Mouse (Mus musculus): ENCODE measurements at regions not wholly inside any gene's neighbourhood (a gene's known extent, or its start where the extent isn't known, plus 50 kb on each side); places are given as distances from the start of the nearest gene placed in this dataset.
A peak's percentile ranks its signal among the peaks of the same experiment; 100 is the strongest.

- no peak for DNase-seq
Measured at GRCm38 (mm10) chr8:80422190-80422589, 71.4 kb upstream of the Gypa start.

- no peak for DNase-seq
Measured at GRCm38 (mm10) chr8:80416121-80416520, 77.5 kb upstream of the Gypa start.

- no peak for DNase-seq
Measured at GRCm38 (mm10) chr8:80399594-80400207, 93.9 kb upstream of the Gypa start.

- DNase-seq = no peak
Measured at GRCm38 (mm10) chr8:80395010-80395409, 98.6 kb upstream of the Gypa start.

GRCm38 (mm10) chr8:80393111-80393510 lies 100.5 kb upstream of the Gypa start:
- no peak for DNase-seq

GRCm38 (mm10) chr8:80369221-80369620 lies 124.4 kb upstream of the Gypa start:
- DNase-seq = no peak

GRCm38 (mm10) chr8:80364059-80364458 lies 129.5 kb upstream of the Gypa start:
- DNase-seq = no peak

GRCm38 (mm10) chr8:80343299-80343698 lies 150.3 kb upstream of the Gypa start:
- DNase-seq = no peak

GRCm38 (mm10) chr8:80337872-80338271 lies 155.7 kb upstream of the Gypa start:
- no peak for DNase-seq

- DNase-seq = no peak
Measured at GRCm38 (mm10) chr8:80328676-80329075, 164.9 kb upstream of the Gypa start.

- no peak for DNase-seq
Measured at GRCm38 (mm10) chr8:80325859-80326258, 167.7 kb upstream of the Gypa start.

- DNase-seq = no peak
Measured at GRCm38 (mm10) chr8:80325132-80325531, 168.4 kb upstream of the Gypa start.

GRCm38 (mm10) chr8:80318231-80318870 lies 175.2 kb upstream of the Gypa start:
- DNase-seq = peak; percentile 14

GRCm38 (mm10) chr8:80315371-80315770 lies 178.2 kb upstream of the Gypa start:
- peak; percentile 16 for DNase-seq

GRCm38 (mm10) chr8:80314826-80315225 lies 178.8 kb upstream of the Gypa start:
- DNase-seq = peak; percentile 12

GRCm38 (mm10) chr8:80313883-80314635 lies 179.5 kb upstream of the Gypa start:
- no peak for DNase-seq

- no peak for DNase-seq
Measured at GRCm38 (mm10) chr8:80307761-80308160, 185.8 kb upstream of the Gypa start.

GRCm38 (mm10) chr8:80298596-80298995 lies 195.0 kb upstream of the Gypa start:
- no peak for DNase-seq

- no peak for DNase-seq
Measured at GRCm38 (mm10) chr8:80290311-80290710, 203.3 kb upstream of the Gypa start.

GRCm38 (mm10) chr8:80289282-80289681 lies 204.3 kb upstream of the Gypa start:
- DNase-seq = no peak

GRCm38 (mm10) chr8:80268910-80269460 lies 211.2 kb upstream of the Hhip start:
- DNase-seq = no peak

- DNase-seq = no peak
Measured at GRCm38 (mm10) chr8:80264915-80265314, 207.1 kb upstream of the Hhip start.

- no peak for DNase-seq
Measured at GRCm38 (mm10) chr8:80263468-80263945, 205.7 kb upstream of the Hhip start.

GRCm38 (mm10) chr8:80262911-80263310 lies 205.1 kb upstream of the Hhip start:
- no peak for DNase-seq
